Mouse (Mus musculus): ENCODE data around the gene Zbtb43.
A peak's percentile ranks its signal among the peaks of the same experiment; 100 is the strongest.

The Zbtb43 gene

GRCm38 (mm10) chr2:33452721-33453120 is 15.6 kb downstream of the Zbtb43 start:
- DNase-seq, result no peak

DNA sequence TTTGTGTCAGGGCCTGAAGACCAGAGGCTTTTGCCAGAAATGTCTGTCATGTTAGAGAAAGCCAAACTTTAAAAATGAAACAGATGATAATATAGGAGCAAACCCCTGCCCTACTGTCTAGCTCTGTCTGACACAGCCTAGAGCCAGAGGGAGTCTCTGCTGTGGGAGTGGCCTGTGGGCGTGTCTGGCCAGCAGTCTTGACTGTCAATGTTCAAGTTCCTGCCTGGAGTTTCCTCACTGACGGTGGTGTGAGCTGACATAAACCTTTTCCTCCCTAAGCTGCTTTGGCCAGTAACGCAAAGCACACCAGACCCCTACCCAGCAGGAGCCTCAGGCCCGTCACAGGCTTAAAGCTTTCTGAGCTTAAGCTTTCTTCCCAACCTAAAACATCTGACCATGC is 16.2 kb downstream of the Zbtb43 start:
- DNase-seq, result no peak

- DNase-seq, result no peak
Observed at GRCm38 (mm10) chr2:33451038-33451978, 17.1 kb downstream of the Zbtb43 start.

DNA sequence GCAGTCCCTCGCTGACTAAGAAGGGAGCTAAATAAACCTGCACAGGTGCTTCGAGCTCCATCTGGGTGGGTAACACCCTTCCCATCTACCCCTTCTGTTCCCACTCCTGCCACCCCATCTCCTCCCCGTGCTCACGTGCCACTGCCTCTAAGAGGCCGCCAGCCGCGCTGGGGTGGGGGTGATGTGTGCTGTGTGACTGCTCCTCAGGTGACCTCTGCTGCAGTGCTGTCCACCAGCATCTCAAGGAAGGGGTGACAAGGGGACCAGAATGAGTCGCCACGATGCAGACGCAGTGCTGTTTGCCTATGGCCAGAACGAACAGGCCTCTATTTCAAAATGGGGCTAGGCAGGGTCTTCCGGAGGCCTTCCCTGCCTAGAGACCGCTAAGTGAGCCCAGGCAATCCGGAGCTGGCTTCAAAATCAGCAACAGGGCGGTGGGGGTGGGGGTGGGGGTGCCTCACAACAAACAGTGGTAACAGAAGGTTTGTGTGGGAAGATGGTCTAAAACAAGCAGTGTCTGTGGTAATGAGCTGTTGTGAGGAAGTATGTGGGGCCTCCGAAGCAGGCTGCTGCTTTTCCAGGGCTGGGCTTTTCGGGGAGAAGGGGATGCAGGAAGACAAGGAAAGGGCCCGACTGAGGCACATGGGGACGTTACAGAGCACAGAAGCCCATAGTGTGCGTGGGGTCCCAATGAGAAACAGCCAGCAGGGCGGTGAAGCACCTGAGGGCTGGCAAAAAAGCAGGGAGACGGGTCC is 19.1 kb downstream of the Zbtb43 start:
- DNase-seq, result no peak

DNA sequence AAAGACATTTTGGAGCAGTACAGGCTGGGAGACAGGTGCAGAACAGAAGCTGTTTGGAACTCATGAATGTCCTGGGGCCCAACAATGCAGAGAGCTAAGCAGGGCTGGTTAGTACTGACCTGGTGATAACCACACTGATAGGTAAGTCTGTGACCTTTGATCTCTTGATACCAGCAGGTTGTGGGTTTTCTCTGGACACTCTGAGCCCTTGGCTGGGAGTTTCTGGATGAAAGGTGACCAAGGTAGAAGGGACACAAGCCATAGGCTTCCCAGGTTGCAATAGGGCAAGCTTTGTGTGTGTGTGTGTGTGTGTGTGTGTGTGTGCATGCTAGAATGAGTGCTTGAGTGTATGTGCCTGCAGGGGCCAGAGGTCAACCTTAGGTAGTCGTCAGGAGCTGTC is 21.6 kb downstream of the Zbtb43 start:
- no peak for DNase-seq

DNA sequence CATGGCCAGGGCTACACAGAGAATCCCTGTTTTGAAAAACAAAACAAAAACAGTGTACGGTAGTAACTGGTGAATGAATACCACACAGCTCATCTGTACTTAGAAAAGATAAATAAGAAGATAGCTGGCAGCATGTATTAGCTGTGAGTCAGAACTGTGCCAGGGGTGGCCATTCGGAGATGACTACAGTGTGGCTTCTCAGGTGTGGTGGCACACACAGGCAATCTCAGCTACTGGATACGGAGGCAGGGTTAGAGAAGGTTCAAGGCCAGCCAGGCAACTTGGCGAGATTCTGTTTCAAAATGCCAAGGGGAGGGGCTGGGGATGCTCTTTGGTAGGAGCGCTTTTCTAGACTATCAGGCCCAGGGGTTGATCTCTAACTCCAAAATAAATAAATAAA is 22.6 kb downstream of the Zbtb43 start:
- no peak for DNase-seq

DNA sequence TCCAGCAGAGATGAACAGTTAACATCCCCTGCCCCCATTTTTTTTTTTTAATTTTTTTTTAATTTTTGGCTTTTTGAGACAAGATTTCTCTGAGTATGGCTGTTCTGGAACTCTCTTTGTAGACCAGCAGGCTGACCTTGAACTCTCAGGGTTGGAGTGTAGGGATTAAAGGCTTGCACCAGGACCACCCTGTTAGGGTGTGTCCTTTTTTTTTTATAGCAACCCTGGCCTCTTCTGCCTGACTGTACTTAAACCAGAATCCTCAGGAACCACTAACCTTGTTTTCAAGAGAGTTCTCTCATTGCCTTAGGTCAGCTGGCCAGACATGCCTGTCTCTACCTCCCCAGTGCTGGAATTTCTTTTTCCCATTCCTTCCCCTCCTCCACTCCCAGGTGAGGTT is 23.5 kb downstream of the Zbtb43 start:
- DNase-seq, result no peak

- DNase-seq, result peak; percentile 81
Observed at GRCm38 (mm10) chr2:33444358-33444757, 24.0 kb downstream of the Zbtb43 start.

GRCm38 (mm10) chr2:33442701-33443100 is 25.7 kb downstream of the Zbtb43 start:
- DNase-seq, result no peak

- DNase-seq, result no peak
Observed at GRCm38 (mm10) chr2:33440893-33441292, 27.5 kb downstream of the Zbtb43 start.

- no peak for DNase-seq
Observed at GRCm38 (mm10) chr2:33439980-33440670, 28.2 kb downstream of the Zbtb43 start.

DNA sequence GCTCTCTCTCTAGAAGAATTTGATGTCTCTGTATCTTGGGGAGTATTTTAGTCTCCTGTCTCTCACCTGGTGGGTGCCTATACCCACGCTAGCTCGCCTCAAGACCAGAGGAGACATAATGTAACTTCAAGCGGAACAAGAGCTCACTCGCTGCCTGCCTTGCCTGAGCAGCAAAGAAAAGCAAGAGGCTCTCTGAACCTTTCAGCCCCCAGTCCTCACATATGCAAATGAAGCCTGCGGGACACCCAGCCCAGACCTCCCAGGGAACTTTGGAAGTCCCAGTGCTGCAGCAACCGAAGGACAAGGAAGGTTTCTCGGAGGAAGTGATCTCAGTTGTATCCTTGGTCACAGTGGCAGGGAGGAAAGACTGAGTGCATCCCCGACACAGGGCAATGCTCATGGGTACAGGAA is 28.9 kb downstream of the Zbtb43 start:
- DNase-seq, result no peak

GRCm38 (mm10) chr2:33438377-33438776 is 30.0 kb downstream of the Zbtb43 start:
- DNase-seq, result no peak

DNA sequence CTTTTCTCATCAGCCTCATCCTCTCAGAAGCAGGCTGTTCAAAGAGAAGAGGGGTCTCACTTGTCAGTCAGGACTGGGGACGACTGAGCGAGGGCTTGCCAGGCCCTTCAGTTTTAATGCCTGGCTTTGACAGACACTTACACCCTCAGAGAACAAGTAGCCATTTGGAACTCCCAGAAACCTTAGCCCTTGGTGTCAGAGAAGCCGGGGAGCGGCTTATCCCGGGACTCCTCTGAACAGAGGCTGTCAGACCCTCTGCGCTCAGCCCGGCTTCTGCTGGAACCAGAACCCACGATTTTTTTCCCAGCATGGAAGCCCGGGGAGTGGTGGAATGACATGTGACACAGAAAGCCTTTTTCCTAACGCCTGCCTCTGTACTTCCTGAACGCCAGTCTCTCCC is 31.2 kb downstream of the Zbtb43 start:
- no peak for DNase-seq

- DNase-seq, result no peak
Observed at GRCm38 (mm10) chr2:33436035-33436580, 32.3 kb downstream of the Zbtb43 start.

- DNase-seq, result no peak
Observed at GRCm38 (mm10) chr2:33435036-33435650, 33.2 kb downstream of the Zbtb43 start.

DNA sequence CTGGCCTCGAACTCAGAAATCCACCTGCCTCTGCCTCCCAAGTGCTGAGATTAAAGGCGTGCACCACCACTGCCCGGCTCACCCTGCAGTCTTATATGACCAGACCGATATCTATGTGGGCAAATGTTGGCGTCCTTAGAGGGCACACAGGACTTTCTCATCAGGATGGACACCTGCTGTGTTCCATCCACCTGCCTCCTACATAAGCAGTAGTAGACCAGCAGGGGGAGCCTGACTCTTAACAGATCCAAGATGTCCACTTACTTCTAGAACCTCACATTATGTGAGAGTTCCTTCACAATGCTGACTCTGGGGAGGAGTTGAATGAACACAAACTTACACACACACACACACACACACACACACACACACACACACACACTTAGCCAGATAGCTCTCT is 35.5 kb downstream of the Zbtb43 start:
- DNase-seq, result peak; percentile 50

DNA sequence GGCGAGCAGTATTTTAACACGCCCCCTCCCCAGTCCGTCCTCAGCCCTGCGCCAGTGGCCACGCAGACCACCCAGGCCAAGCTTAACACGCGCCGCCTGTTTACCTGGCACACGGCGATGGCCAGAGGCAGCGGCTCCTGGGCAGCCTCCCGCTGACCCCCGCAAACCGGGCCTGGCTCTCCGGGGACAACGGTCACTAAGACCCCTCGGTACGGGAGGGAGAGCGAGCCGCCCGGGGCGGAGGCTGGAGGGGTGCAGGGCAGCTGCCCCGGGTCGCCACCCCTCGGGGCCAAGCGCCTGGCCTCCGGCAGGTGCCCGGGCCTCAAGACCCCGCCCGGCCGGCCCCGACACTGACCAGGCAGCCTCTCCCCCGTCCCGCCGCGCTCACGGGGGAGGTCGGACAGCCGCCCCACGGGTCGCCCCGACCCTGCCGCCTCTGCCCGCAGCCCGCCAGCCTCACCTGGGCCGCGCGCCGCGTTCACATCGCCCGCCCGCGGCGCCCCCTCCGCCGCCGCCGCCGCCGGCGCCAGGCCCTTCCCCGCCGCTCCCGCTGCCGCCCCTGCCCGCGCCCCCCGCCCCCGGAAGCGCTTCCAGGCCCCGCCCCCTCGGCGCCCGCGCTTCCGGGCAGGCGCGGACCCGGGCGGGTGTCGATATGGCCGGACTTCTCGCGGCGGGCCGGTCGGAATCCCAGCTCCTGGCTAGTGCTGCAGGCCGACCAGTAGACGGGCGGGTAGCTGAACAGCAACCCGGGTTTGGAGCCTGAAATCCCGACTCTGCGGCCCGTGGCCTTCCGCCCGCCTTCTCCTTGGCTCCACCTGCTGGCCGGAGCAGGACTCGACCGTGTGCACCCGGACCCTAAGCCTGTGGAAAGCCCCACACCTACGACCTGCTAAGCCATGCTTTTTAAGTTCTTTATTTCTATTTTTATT is 37.3 kb downstream of the Zbtb43 start, which contains the start of gene Zbtb34:
Gene Zbtb34, minus strand, starts transcription at position 554 of the 929 bp plus-strand sequence.
- peak; percentile 50 for DNase-seq

DNA sequence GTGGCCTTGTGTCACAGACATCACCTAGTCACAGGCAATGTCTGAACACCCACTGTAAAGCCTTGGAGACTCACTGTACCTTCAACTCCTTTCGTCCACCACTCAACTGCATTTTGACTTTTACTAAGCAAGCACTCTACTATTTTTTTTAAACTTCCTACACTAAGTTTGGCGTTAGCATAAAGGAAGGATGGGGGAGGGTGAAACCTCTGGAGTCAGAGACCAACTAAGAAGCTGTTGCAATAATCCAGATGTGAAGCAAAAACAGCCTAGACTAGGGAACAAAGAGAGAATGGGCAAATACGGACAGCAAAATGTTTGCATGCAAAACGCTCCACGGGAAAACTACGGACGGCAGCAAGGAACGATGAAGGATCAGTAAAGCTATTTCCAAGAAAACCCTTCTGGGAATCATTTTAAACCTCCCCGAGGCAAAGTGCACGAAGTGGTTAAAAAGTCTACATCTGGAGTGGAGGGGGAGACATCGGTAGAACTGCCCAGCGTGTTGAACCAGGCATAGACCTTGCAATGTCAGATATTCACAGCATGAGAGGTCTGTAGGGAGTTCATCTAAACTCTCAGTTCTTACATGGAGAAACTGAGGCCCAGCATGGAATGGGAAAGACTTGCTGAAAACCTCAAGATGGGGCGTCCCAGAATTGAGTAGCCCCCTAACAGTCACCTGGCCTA is 38.1 kb downstream of the Zbtb43 start:
- DNase-seq, result no peak

- DNase-seq, result no peak
Observed at GRCm38 (mm10) chr2:33429339-33429738, 39.0 kb downstream of the Zbtb43 start.
